Mouse (Mus musculus) cortical plate, adult 2 months (tissue): ENCODE results near the gene Plek2.

Source experiments
- CTCF ChIP-seq: fragments of 200-500 bp; IDR thresholded peaks from 2 replicates; pipeline ENCODE4 v1.5.1; 2011; ENCODE audit warnings: mild to moderate bottlenecking, control low read depth, low read length; ENCODE audit not compliant: insufficient read depth; ENCODE audit errors: extremely low read depth
- POLR2A ChIP-seq: fragments of 200-500 bp; IDR thresholded peaks from 2 replicates; pipeline ENCODE4 v1.6.1; 2011; ENCODE audit warnings: mild to moderate bottlenecking, low read length, control low read depth; ENCODE audit not compliant: insufficient read depth; ENCODE audit errors: extremely low read depth

GRCm38 (mm10) chr12:78862254-78862730 is 44.5 kb downstream of the Plek2 start:
- no peak for TF ChIP-seq CTCF
- no peak for TF ChIP-seq POLR2A
